Mouse (Mus musculus) liver, embryonic 15.5 days (tissue): ENCODE results near the gene Hhat. TPM values are rescaled to one million over a fixed set of nuclear protein-coding genes. Genes with fewer than 3 reads are reported as not detected.

ENCODE experiments used
- ATAC-seq: fragments of 200-750 bp; cut with Nextera tagmentation; 2 replicates; pipeline ENCODE4 v1.8.0; 2017; ENCODE audit warnings: moderate number of reproducible peaks, mild to moderate bottlenecking, moderate library complexity; ENCODE audit not compliant: insufficient read depth
- H3K27ac ChIP-seq: fragments of 300-500 bp; sonication (generic); replicated peaks from 2 replicates; pipeline ENCODE4 v1.5.1; 2015; ENCODE audit warnings: mild to moderate bottlenecking, inconsistent platforms
- H3K27me3 ChIP-seq: fragments of 300-500 bp; sonication (generic); 2 replicates; pipeline ENCODE4 v1.6.1; 2015; ENCODE audit warnings: mild to moderate bottlenecking, inconsistent platforms
- H3K36me3 ChIP-seq: fragments of 300-500 bp; sonication (generic); replicated peaks from 2 replicates; pipeline ENCODE4 v1.6.1; 2015; ENCODE audit warnings: moderate library complexity, mild to moderate bottlenecking, inconsistent platforms
- H3K4me1 ChIP-seq: fragments of 300-500 bp; sonication (generic); replicated peaks from 2 replicates; pipeline ENCODE4 v1.6.1; 2015; ENCODE audit warnings: inconsistent platforms
- H3K4me2 ChIP-seq: fragments of 300-500 bp; sonication (generic); 2 replicates; pipeline ENCODE4 v1.6.1; 2015; ENCODE audit warnings: moderate library complexity, mild to moderate bottlenecking, inconsistent platforms
- H3K4me3 ChIP-seq: fragments of 300-500 bp; sonication (generic); replicated peaks from 2 replicates; pipeline ENCODE4 v1.5.1; 2015; ENCODE audit warnings: mild to moderate bottlenecking, inconsistent platforms
- H3K9ac ChIP-seq: fragments of 300-500 bp; sonication (generic); 2 replicates; pipeline ENCODE4 v1.6.1; 2015; ENCODE audit warnings: moderate library complexity, mild to moderate bottlenecking, inconsistent platforms
- H3K9me3 ChIP-seq: fragments of 300-500 bp; sonication (generic); replicated peaks from 2 replicates; pipeline ENCODE4 v1.6.1; 2016; ENCODE audit warnings: inconsistent platforms
- WGBS: fragments of 180-500 bp; shearing (Covaris S2); methylation state at CpG from one replicate; pipeline ENCODE4 v1.1.7; 2015; ENCODE audit warnings: mixed read lengths; ENCODE audit not compliant: insufficient replicate concordance; 5-methylcytosine and 5-hydroxymethylcytosine counted together
- polyA plus RNA-seq: library from polyadenylated mRNA; unstranded; fragments of >200 nt; fragmentation: Nextera tagmentation; extraction: Ambion mirVana; gene quantifications from 2 replicates; pipeline ENCODE4 v1.2.1, GENCODE M21; 2015

Hhat gene
- polyA plus RNA-seq, 1 experiment from 2014 or later, result 1.1 TPM

DNA sequence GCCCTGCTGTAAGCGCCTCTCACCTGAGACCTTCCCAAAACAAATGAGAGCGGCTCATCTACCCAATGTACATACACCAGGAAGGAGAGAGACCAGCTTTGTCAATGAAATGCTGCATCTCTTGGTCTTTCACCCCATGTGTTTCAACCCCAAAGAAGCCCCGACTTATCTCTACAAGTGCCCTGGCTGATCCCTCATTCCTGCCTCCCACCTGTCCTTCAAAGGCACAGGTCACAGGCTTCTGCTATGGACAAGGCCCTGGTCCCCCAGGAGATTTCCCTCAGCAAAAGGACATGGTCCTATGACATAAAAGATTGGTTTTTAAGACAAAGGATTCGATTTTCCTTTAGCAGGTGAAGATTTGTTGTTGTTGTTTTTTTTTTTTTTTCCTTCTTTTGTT, 227.3 kb downstream of the Hhat start:
- H3K9me3 ChIP-seq, result no peaks in the 10 kb centered on the region
- no peak overlapping the region for H3K4me2 ChIP-seq
- H3K9ac ChIP-seq, result no peak overlapping the region
- no peak overlapping the region for H3K4me3 ChIP-seq
- H3K36me3 ChIP-seq, result no peaks in the 10 kb centered on the region
- H3K27me3 ChIP-seq, result no peaks in the 10 kb centered on the region
- H3K27ac ChIP-seq, result no peak overlapping the region
- ATAC-seq, result no peak
- WGBS, result 56% methylated on average over 4 of the region's 4 CpGs
- no peaks in the 10 kb centered on the region for H3K4me1 ChIP-seq

DNA sequence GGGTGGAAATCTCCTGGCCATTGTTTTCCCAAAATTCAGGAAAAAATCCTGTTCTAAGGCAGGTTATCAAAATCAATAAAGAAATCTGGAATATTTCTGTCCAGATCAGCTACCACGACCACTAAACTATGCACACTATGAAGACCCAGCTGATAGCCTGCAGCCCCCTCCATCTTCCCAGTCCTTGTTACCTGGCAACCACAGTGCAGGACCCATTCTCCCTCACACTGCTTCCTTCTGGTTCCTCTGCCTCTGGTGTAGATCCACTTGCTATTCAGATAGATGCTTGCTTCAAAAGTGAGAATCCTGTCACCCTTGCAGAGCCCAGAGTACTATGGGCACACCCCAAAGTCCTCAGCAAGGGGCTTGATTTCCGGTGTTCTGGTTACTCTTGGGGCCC, 228.9 kb downstream of the Hhat start:
- Histone ChIP-seq H3K4me2 (no peak overlapping the region), H3K9me3 (no peaks in the 10 kb centered on the region), H3K27me3 (no peaks in the 10 kb centered on the region), H3K4me1 (no peaks in the 10 kb centered on the region), H3K4me3 (no peak overlapping the region), H3K27ac (no peak overlapping the region), H3K9ac (no peak overlapping the region), H3K36me3 (no peaks in the 10 kb centered on the region)
- no peak for ATAC-seq
- WGBS, result 47% methylated on average over 2 of the region's 2 CpGs

DNA sequence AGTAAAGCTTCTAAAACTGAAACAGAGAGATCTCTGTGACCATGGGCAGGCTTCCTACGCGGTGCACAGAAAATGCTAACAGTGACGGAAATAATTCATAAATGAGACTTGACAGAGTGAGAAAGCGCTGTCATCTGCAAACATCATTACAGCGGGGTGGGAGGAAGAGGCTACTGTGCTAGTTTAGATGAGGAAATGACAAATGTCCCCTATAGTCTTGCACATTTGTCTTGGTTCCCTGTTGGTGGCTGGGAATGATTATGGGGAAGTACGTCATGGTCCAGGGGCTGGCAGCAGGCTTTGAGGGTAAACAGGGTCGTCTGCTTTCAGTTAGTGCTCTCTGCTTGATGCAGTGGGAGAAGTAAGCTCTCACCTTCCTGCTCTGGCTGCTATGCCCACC, 233.9 kb downstream of the Hhat start:
- ATAC-seq, result no peak; the same call in 1 of the 2 replicates
- 28% methylated on average over 7 of the region's 7 CpGs for WGBS

DNA sequence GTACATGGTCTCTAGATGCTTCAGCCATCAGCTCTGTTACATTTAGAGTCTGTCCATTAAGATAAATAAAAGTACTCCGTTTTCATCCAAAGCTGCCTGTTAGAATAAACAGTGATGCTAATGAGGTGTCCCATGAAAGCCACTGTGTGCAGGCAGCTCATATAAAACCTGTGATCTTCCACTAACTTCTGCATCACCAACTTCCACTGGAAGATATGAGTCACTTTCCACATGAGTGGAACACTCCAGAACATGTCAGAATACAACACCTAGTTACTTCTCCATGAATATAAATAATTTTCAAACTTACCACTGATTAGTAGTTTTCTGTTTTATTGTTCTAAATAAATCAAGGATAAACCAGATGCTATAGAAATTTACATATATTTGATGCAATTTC, 234.6 kb downstream of the Hhat start:
- H3K9me3 ChIP-seq, result no peaks in the 10 kb centered on the region
- no peaks in the 10 kb centered on the region; the same call in 1 of the 2 replicates for H3K4me1 ChIP-seq
- no peak overlapping the region for H3K27ac ChIP-seq
- H3K4me3 ChIP-seq, result no peak overlapping the region
- H3K9ac ChIP-seq, result no peak overlapping the region
- WGBS, result 49% methylated on average over 1 of the region's 1 CpGs
- H3K36me3 ChIP-seq, result no peaks in the 10 kb centered on the region
- no peaks in the 10 kb centered on the region for H3K27me3 ChIP-seq
- H3K4me2 ChIP-seq, result no peak overlapping the region
- no peak for ATAC-seq

More for the DNA sequence above, 233.9 kb downstream of the Hhat start:
- Histone ChIP-seq H3K4me2 (no peak overlapping the region), H3K27me3 (no peaks in the 10 kb centered on the region), H3K9me3 (no peaks in the 10 kb centered on the region), H3K4me3 (no peak overlapping the region), H3K4me1 (no peaks in the 10 kb centered on the region; the same call in 1 of the 2 replicates), H3K9ac (no peak overlapping the region), H3K27ac (no peak overlapping the region), H3K36me3 (no peaks in the 10 kb centered on the region)

DNA sequence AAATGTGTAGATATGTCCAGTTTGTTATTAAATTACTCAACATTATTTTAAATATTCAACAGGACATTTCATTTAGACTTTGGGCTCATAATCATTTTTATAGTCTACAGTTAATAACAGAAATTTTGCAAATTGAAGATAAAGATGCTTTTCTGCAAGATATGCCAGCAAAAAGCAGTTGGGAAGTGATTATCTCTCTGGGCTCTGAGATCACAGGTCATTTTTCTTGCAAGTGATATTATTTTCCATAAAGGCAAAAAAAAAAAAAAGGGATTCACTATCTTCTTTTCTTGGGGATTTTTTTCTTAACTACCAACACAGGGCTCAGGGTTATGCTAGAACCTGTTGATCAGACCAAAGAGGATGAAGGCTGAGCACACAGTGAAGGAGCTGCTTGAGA, 238.0 kb downstream of the Hhat start:
- no peak overlapping the region for H3K27ac ChIP-seq
- no peak for ATAC-seq
- no peaks in the 10 kb centered on the region for H3K36me3 ChIP-seq
- no peak overlapping the region for H3K9ac ChIP-seq
- H3K27me3 ChIP-seq, result no peaks in the 10 kb centered on the region
- no peak overlapping the region for H3K4me2 ChIP-seq
- no peaks in the 10 kb centered on the region for H3K9me3 ChIP-seq
- no peak overlapping the region for H3K4me3 ChIP-seq
- no peaks in the 10 kb centered on the region; the same call in 1 of the 2 replicates for H3K4me1 ChIP-seq

DNA sequence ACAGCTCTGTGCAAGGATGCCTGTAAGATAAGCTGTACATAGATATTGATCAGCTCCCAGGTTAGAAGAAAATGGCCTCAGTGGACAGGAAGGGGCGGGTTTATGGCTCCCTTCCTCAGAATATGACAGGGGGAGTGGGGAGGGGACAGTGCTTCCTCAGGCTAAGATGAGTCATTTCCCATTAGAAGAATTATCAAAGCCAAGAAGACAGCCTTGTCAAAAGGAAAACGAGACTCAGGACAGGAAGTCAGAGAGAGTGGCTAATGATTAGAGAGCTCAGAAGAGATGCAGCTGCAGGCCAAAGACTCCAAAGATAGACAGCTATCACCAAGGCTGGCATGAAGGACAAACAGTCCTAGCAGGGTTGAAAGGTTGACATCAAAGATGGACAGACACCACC, 238.8 kb downstream of the Hhat start:
- no peaks in the 10 kb centered on the region for H3K36me3 ChIP-seq
- H3K4me1 ChIP-seq, result no peaks in the 10 kb centered on the region; the same call in 1 of the 2 replicates
- no peak overlapping the region for H3K9ac ChIP-seq
- no peak overlapping the region for H3K4me3 ChIP-seq
- no peaks in the 10 kb centered on the region for H3K27me3 ChIP-seq
- H3K27ac ChIP-seq, result no peak overlapping the region
- 18% methylated on average over 2 of the region's 2 CpGs for whole genome bisulfite sequencing
- ATAC-seq, result no peak
- no peaks in the 10 kb centered on the region for H3K9me3 ChIP-seq
- no peak overlapping the region for H3K4me2 ChIP-seq

DNA sequence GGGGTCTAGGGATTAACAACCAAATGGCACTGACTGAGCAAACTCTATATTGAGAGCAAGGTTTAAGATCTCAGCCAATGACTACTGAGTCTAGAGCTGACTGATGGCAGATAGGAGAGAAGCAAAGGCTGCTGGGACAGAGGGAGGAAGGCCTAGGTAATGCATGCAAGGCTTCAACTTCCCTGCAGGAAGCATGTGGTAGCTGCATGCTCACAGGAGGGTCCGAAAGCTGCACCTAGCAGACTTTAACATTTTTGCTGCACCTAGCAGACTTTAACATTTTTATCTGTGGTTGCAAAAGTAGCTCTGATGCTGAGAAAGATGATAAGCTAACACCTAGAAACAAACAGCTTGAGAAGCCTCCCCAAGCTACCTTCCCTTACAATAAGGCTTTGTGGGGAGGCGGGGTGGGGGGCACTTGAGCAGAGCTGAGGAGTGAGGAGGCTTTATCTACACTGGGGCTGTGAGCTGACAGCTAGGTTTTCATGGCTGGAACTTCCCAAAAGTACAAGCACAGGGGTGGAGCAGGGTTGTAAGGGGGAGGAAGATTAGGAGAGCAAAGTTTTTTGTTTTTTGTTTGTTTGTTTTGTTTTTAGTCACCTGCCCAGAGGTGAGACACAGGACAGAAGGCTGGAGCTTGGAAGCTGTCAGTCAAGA, 239.4 kb downstream of the Hhat start:
- no peak overlapping the region for H3K9ac ChIP-seq
- H3K4me3 ChIP-seq, result no peak overlapping the region
- no peak for ATAC-seq
- no peaks in the 10 kb centered on the region for H3K9me3 ChIP-seq
- 25% methylated on average over 2 of the region's 2 CpGs for WGBS
- no peaks in the 10 kb centered on the region for H3K27me3 ChIP-seq
- no peaks in the 10 kb centered on the region; the same call in 1 of the 2 replicates for H3K4me1 ChIP-seq
- H3K36me3 ChIP-seq, result no peaks in the 10 kb centered on the region
- no peak overlapping the region for H3K27ac ChIP-seq
- H3K4me2 ChIP-seq, result no peak overlapping the region

DNA sequence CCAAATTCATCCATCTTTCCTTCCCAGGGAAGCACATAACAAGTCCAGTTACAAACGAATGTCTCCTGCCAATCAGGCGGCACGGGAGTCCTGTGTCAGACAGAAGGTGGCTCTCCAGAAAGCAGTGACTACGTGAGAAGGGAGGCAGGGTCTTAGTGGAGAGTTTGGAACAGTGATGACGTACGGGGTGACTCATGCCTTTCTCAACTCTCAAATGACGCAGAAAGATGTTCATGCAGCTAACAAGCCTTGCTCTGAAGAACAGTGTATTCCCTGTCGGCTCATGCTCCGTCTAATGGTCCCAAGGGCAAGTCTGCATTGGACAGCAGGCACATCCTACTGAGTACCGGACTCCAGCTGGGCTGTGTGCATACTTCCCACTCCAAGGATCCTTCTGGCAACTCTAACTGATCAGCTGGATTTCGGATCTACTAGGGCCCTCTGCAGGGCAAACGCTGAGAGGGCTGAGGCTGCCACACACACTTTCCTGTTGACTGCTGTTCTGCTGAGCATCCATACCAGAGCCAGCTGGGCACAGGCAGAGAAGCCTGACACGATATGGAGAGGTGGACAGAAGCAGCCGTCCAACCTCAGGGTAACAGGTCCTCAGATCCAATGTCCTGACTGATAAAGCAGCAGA, 245.2 kb downstream of the Hhat start:
- Histone ChIP-seq H3K4me1 (no peaks in the 10 kb centered on the region), H3K27ac (no peak overlapping the region), H3K27me3 (no peaks in the 10 kb centered on the region), H3K36me3 (no peaks in the 10 kb centered on the region), H3K4me3 (no peak overlapping the region), H3K4me2 (no peak overlapping the region), H3K9ac (no peak overlapping the region), H3K9me3 (no peaks in the 10 kb centered on the region)
- no peak for ATAC-seq
- 64% methylated on average over 14 of the region's 14 CpGs for WGBS

DNA sequence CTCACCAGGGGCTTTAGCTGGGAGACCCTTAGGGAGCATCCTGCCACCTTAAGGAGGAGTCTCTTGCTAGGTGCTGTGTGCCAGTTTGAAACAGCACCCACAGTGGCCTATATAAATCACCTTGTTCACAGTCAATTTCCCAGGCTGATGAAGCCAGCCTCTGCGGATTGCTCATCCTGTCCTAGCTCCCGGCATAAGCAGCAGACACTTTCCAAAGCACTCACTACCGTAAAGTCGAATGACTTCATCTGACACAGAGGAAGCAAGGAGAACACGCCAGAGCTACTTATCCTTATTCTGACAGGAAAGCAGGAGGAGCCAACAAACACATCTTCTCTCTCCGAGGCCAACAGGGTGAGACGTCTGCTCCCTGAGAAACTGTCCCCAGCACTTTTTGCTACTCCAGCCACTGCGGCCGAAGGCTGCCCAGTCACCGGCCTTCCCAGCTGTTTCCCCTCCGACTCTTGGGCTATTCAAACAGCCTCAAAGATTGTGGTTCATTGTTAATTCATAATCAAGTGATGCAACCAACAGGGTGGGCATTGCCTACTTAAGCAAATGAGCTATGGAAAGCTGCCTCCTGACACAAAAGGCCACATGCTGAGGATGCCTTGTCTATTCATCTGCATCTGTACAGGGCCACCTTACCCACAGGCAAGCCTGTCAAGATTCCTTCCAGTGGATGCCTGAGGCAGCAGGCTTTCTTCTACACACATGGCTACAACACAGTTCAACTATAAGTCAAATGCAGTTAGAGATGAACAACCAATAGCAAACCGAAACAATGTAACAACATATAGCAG, 248.4 kb downstream of the Hhat start:
- Histone ChIP-seq H3K9me3 (no peaks in the 10 kb centered on the region), H3K27ac (no peak overlapping the region), H3K9ac (no peak overlapping the region), H3K4me3 (no peak overlapping the region), H3K36me3 (no peaks in the 10 kb centered on the region), H3K4me2 (no peak overlapping the region), H3K4me1 (no peaks in the 10 kb centered on the region), H3K27me3 (no peaks in the 10 kb centered on the region)
- ATAC-seq, result no peak
- WGBS, result 60% methylated on average over 12 of the region's 12 CpGs

DNA sequence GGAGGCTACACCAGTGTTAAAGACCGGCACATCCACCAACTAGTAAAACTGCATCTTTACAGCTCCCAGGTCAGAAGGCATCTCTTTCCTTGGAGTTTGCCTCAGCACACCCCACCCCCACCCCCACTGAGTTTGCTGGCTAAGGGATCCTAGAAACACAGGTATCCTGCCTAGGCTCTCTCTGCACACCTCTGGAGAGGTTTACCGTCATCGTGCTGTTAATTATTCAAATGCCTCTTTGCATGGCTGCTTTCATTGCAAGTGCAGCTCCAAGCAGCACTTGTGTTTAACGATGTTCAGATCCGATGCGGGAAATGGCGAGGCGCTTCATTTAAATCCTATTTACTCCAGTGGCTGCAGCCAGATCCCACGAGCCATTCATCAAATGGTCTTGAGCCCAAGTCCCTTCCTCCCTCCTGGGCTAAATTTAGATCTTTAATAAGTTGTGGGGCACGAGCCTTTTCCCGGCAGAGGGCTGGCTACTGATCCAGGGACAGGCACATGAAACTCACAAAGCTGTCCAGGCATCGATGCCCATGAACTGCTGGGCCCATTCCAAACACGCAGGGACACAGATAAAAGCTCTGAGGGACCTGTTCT, 250.1 kb downstream of the Hhat start:
- H3K4me3 ChIP-seq, result no peak overlapping the region
- H3K4me2 ChIP-seq, result no peak overlapping the region
- 54% methylated on average over 13 of the region's 13 CpGs for WGBS
- H3K9me3 ChIP-seq, result no peaks in the 10 kb centered on the region
- no peaks in the 10 kb centered on the region for H3K4me1 ChIP-seq
- no peak overlapping the region for H3K9ac ChIP-seq
- H3K27ac ChIP-seq, result no peak overlapping the region
- H3K36me3 ChIP-seq, result no peaks in the 10 kb centered on the region
- ATAC-seq, result no peak
- no peaks in the 10 kb centered on the region for H3K27me3 ChIP-seq

DNA sequence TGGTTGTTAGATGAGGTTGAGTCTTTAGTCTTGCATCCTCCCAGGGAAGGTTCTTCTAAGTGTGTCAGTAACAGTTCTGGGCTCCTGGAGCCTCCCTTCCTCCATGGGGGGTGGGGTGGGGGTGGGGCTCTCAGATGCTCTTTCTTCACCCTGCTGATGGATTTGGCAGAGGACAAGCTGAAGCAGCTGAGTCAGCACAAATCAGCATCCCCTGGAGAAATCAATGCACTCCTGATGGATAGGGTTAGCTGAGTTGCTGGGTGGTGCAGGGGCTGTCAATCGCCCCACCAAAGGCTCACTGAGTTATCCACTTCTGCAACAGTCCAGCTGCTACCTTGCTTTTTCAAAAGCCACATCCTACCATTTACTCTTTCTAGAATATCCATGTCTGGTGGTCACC, 251.3 kb downstream of the Hhat start:
- no peak for ATAC-seq
- Histone ChIP-seq H3K36me3 (no peaks in the 10 kb centered on the region), H3K27ac (no peak overlapping the region), H3K9me3 (no peaks in the 10 kb centered on the region), H3K9ac (no peak overlapping the region), H3K4me2 (no peak overlapping the region), H3K4me3 (no peak overlapping the region), H3K27me3 (no peaks in the 10 kb centered on the region), H3K4me1 (no peaks in the 10 kb centered on the region)
- WGBS, result 44% methylated on average over 1 of the region's 1 CpGs
